Mouse (Mus musculus) monocyte, adult 2 months (primary cell): ENCODE measurements around the gene Panx2.

ENCODE experiments used
- DNase-seq, 2 experiments: peaks; one replicate each; pipeline ENCODE4 v3.0.0; 2022; ENCODE audit warnings: low spot score in 2 of 2, low read depth in 1 of 2

Gene Panx2

DNA sequence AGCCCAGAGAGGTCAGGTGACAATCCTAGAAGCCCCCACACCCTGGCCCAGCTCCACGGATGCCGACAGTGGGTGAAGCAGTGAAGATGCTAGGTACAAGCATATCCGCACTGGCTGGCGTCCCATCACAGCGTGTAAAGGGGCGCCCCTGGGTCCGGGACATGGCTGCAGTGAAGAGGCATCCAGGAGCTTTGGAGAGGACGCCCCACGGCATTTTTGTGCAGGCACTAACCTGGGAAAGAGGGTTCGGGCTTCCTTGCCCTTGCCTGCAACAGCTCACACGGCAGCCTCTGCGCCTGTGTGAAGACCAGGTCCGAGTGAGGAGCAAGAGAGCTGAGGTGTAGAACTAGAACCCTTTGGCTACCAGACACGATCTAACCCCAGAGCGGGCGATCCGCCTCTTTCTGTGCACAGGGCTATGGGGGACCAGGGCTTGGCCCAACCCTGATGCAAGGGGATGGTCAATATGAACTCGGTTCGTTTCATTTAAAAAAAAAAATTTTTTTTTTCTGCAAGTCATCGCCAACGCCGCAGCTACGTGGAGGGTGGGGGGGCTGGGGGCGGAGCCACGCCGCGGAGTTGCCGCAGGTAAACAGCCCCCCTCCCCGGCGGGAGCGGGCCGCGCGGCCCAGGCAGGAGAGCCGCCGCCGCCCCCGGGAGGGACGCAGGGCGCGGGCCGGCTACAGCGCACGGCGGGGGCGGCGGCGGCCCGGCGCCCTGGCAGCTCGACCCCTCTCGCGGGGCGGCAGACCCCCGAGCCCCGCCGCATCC is at the start of gene Panx2:
Gene Panx2, plus strand, starts transcription at position 574 of the 771 bp plus-strand sequence.
- DNase-seq: no peak

DNA sequence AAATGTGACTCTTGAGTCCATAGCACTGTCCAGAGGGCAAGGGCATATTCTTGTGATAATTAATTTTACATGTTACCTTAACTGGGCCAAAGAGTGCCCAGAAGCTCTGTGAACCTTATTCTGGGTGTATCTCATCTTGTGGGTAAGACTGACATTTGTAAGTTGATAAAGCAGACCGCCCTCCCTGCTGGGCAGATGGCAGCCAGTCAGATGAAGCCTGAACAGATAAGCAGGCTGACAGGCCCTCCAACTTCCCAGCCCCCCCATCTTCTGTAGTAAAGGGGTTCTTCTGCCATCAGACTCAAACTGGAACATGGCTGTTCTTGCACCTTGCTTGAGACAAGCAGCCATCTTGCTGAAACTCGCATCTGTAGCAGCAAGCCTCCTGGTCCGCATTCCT is 42.8 kb upstream of the Panx2 start:
- no peak for DNase-seq

DNA sequence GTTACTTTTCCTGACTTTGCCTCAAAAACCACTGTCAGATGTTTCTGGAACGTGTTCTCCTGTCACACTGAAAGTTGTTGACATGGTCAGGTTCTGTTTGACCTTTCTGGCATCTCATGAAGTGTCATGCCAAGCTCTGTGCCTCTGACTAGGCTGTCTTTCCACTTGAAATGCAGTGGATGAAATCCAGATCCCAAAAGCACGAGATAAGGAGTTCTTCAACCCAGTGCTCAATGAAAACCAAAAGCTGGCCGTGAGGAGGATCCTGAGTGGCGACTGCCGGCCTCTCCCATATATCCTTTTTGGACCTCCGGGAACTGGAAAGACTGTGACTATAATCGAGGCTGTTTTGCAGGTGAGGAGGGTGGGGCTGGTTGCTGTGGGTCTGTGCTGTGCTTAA is 39.4 kb upstream of the Panx2 start:
- no peak for DNase-seq

- no peak for DNase-seq
Observed at GRCm38 (mm10) chr15:89020492-89020891, 39.0 kb upstream of the Panx2 start.

- DNase-seq: no peak
Observed at GRCm38 (mm10) chr15:89044381-89044780, 15.2 kb upstream of the Panx2 start.

- no peak for DNase-seq
Observed at GRCm38 (mm10) chr15:89046356-89046755, 13.2 kb upstream of the Panx2 start.

DNA sequence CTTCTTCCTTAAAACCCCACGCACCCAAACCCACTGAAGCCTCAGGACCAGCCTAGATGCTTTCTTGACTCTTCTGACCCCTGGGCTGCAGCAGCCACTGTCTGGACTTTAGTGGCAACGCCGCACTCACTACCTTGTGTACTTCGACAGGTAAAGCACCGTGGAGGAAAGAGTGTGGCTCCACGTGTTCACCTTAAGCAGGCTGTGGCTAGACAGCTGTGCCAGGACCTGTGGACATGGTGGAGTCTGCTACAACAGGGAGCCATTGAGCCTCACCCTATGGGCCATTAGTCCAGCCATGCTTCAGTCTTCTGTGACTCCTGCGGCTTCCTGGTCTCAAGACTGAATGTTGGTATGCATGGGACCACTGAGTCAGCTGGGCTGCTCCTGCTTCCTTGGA is 4.9 kb upstream of the Panx2 start:
- no peak for DNase-seq

DNA sequence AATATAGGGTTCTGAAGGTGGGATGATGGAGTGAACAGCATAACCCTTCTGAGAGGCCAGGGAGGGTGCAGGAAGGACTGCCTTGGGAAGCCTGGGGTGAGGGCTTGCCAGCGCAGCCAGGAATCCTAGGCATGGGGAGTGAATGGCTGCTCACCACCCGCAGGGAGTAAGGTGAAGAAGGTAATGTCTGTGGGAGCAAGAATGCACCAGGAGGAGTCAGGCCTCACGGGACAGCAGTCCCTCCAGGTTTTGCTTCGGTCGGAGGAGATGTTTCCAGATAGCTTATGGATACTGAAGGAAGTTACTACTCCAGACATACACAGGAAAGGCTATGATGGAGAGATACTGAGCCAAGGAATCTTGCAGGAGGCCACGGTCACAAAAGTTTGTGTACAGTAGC is 798 bp upstream of the Panx2 start:
- DNase-seq: no peak

- DNase-seq: no peak
Observed at GRCm38 (mm10) chr15:89060032-89060681, 623 bp downstream of the Panx2 start.

- no peak for DNase-seq
Observed at GRCm38 (mm10) chr15:89060811-89061460, 1.4 kb downstream of the Panx2 start.

DNA sequence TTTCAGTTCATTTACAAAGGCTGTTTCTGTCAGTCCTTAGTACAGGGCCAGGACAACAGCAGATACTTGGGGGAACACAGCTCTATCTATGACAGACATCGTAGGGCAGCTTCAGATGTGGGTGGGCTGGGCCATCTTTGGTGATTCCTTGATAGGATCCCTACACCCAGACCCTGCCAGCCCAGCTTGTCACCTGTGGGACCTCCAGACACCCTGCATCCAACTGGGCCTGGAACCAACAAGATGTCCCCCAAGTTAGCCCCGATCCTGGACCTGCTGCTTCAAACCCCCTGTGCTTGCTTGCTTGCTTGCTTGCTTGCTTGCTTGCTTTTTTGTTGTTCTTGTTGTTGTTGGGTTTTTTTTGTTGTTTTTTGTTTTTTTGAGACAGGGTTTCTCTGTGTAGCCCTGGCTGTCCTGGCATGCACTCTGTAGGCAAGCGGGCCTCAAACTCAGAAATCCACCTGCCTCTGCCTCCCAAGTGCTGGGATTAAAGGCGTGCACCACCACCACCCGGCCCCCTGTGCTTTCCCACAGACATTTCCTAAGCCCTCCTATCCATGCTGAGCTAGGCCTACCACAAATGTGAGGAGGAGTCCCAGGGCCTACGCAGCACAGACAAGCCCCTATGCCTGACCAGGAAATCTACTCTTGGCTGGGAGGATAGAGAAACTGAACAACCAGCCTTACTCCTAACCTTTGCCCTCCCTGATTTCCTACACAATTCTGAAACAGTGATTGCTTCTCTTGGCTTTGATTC is 2.4 kb downstream of the Panx2 start:
- no peak for DNase-seq

GRCm38 (mm10) chr15:89062518-89062910 is 3.0 kb downstream of the Panx2 start:
- no peak for DNase-seq

GRCm38 (mm10) chr15:89063001-89063400 is 3.5 kb downstream of the Panx2 start:
- DNase-seq: no peak

DNA sequence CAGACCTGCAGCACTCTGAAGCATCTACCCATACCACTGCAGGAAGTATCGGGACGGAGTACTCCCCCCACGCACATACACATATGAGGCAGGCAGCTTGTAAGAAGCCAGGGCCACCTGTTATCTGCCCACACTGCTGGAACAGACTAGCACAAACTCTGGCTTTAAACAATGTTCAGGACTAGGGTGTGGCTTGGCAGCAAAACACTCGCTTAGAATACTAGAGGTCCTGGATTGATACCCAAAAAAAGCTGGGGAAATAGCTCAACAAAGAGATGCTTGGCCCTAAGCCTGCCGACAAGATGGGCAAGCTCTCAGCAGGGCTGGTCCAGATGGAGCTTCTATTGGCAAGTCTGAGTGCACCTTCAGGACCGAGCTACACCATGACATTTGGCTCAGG is 4.0 kb downstream of the Panx2 start:
- no peak for DNase-seq

- DNase-seq: no peak
Observed at GRCm38 (mm10) chr15:89064891-89065290, 5.4 kb downstream of the Panx2 start.

DNA sequence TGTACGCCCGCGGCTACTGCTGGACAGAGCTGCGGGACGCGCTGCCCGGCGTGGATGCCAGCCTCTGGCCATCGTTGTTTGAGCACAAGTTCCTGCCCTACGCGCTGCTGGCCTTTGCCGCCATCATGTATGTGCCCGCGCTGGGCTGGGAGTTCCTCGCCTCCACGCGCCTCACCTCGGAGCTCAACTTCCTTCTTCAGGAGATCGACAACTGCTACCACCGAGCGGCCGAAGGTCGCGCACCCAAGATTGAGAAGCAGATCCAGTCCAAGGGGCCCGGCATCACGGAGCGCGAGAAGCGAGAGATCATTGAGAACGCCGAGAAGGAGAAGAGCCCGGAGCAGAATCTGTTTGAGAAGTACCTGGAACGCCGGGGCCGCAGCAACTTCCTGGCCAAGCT is 8.1 kb downstream of the Panx2 start:
- DNase-seq: no peak

DNA sequence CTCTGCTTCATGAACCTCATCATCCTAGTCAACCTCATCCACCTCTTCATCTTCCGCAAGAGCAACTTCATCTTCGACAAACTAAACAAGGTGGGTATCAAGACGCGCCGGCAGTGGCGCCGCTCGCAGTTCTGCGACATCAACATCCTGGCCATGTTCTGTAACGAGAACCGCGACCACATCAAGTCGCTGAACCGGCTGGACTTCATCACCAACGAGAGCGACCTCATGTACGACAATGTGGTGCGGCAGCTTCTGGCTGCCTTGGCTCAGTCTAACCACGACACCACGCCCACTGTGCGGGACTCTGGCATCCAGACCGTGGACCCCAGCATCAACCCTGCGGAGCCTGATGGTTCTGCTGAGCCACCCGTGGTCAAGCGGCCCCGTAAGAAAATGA is 8.7 kb downstream of the Panx2 start:
- no peak for DNase-seq

GRCm38 (mm10) chr15:89069336-89069840 is 9.9 kb downstream of the Panx2 start:
- DNase-seq: no peak

- DNase-seq: no peak
Observed at GRCm38 (mm10) chr15:89070606-89071005, 11.1 kb downstream of the Panx2 start.

GRCm38 (mm10) chr15:89073993-89074603 is 14.6 kb downstream of the Panx2 start:
- DNase-seq: no peak
